Mouse (Mus musculus) forebrain, embryonic 11.5 days (tissue): ENCODE measurements at regions not wholly inside any gene's neighbourhood (a gene's known extent, or its start where the extent isn't known, plus 50 kb on each side); places are given as distances from the start of the nearest gene placed in this dataset.

ENCODE experiments used
- ATAC-seq: fragments of 200-750 bp; cut with Nextera tagmentation; replicated peaks from 2 replicates; pipeline ENCODE4 v1.8.0; 2017; ENCODE audit warnings: moderate TSS enrichment; ENCODE audit not compliant: low FRiP score
- DNase-seq: peaks from one replicate; pipeline ENCODE4 v3.0.0-alpha.2; 2017; ENCODE audit warnings: low spot score
- H3K27ac ChIP-seq: fragments of 300-500 bp; sonication (generic); 2 replicates; pipeline ENCODE4 v1.5.1; 2014; ENCODE audit warnings: low read depth, low read length
- H3K27me3 ChIP-seq: fragments of 300-500 bp; sonication (generic); 2 replicates; pipeline ENCODE4 v1.6.1; 2014; ENCODE audit warnings: mild to moderate bottlenecking, low read length, mixed read lengths; ENCODE audit not compliant: control insufficient read depth, insufficient read depth
- H3K36me3 ChIP-seq: fragments of 300-500 bp; sonication (generic); 2 replicates; pipeline ENCODE4 v1.6.1; 2014; ENCODE audit warnings: mild to moderate bottlenecking, low read length, moderate library complexity, mixed read lengths; ENCODE audit not compliant: control insufficient read depth, insufficient read depth
- H3K4me1 ChIP-seq: fragments of 300-500 bp; sonication (generic); replicated peaks from 2 replicates; pipeline ENCODE4 v1.6.1; 2014; ENCODE audit warnings: low read length, mixed read lengths; ENCODE audit not compliant: control insufficient read depth, insufficient read depth
- H3K4me2 ChIP-seq: fragments of 300-500 bp; sonication (generic); 2 replicates; pipeline ENCODE4 v1.6.1; 2014; ENCODE audit warnings: low read depth, mild to moderate bottlenecking, low read length, moderate library complexity, mixed read lengths; ENCODE audit not compliant: severe bottlenecking
- H3K4me3 ChIP-seq: fragments of 300-500 bp; sonication (generic); 2 replicates; pipeline ENCODE4 v1.5.1; 2014; ENCODE audit warnings: low read depth, low read length
- H3K9ac ChIP-seq: fragments of 300-500 bp; sonication (generic); 2 replicates; pipeline ENCODE4 v1.6.1; 2014; ENCODE audit warnings: low read length
- H3K9me3 ChIP-seq: fragments of 300-500 bp; sonication (generic); 2 replicates; pipeline ENCODE4 v1.6.1; 2016; ENCODE audit warnings: low read length, mixed read lengths; ENCODE audit not compliant: control insufficient read depth
- WGBS: fragments of 180-500 bp; shearing (Covaris S2); extraction: QIAGEN DNeasy Blood & Tissue Kit; methylation state at CpG from one replicate; pipeline ENCODE4 v1.1.7; 2014; 5-methylcytosine and 5-hydroxymethylcytosine counted together

DNA sequence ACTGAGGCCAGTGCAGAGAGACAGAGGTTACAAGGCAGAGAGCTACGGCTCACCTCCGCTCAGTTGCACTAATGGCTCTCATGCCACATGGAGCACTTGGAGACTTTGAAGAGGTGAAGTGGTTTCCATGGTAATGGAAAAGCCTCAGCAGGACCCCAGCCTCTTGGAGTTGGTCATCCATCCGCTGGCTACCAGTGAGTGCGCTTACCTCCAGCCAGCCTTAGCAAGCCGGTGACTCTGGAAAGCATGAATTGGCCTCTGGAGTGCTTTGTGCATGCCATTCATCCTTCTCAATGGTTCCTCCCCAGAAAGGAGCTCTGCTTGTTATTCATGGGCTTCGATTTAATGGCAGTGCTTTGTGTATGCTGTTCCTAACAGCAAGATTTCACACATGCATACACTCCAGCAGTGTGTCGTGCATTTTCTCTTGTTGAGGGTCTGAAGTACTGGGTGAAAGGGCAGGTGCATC is 91.7 kb upstream of the Dyrk2 start:
- Histone ChIP-seq H3K4me2 (no peak overlapping the region; the same call in 1 of the 2 replicates), H3K9ac (no peak overlapping the region), H3K9me3 (no peaks in the 10 kb centered on the region), H3K4me3 (no peak overlapping the region), H3K36me3 (no peaks in the 10 kb centered on the region), H3K27ac (peak overlapping the region; percentile 46; the same call in 1 of the 2 replicates), H3K27me3 (peaks cover 6% of the 10 kb centered on the region; the same call in 1 of the 2 replicates), H3K4me1 (peaks cover 15% of the 10 kb centered on the region)
- 16% methylated on average over 7 of the region's 7 CpGs for WGBS
- ATAC-seq = peak; percentile 88
- DNase-seq = peak; percentile 70

DNA sequence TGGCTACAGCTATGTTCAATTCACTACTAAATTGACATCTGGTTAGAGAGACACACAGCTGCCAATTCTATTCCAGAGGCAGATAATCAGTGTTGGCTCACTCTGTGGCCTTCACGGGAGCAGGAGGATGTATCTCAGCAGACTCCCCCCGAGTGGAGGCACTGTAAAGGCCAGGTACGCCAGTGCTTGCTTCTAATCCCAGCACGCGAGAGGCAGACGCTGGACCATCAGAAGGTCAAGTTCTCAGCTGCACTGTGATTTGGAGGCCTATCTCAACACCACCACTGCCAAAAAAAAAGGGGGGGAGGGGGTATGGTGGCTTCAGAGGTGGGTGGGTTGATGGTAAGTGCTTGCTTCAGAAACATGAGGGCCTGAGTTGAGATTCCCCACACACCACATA is 90.1 kb upstream of the Dyrk2 start:
- H3K27ac ChIP-seq = peak overlapping the region; percentile 41; the same call in 1 of the 2 replicates
- peaks cover 15% of the 10 kb centered on the region for H3K4me1 ChIP-seq
- H3K4me2 ChIP-seq = peak overlapping the region; percentile 21; the same call in 1 of the 2 replicates
- DNase-seq (no peak), ATAC-seq (no peak)
- no peaks in the 10 kb centered on the region for H3K36me3 ChIP-seq
- no peak overlapping the region for H3K4me3 ChIP-seq
- WGBS = 34% methylated on average over 6 of the region's 6 CpGs
- no peak overlapping the region for H3K9ac ChIP-seq
- H3K27me3 ChIP-seq = peaks cover 12% of the 10 kb centered on the region; the same call in 1 of the 2 replicates
- no peaks in the 10 kb centered on the region for H3K9me3 ChIP-seq

DNA sequence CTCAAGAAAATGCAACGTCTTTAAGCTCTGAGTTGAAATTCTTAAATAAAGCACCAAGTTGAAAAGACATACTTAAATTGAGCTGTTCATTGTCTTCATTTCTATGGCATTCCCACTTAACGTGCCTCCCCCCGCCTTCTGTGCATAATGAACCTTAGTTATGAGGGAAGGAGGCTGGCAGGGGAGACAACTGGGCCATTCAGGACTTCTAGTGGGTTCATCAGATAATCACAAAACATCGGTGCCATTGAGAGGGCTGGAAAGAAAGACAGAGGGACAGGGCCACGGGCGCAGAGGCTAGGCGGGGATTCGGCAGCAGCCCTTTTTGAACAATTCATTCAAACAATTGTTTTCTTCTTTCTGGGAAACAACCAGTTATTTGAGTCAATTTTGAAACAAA is 89.6 kb upstream of the Dyrk2 start:
- ATAC-seq = peak; percentile 59
- peaks cover 12% of the 10 kb centered on the region; the same call in 1 of the 2 replicates for H3K27me3 ChIP-seq
- H3K9ac ChIP-seq = no peak overlapping the region
- 14% methylated on average over 8 of the region's 8 CpGs for WGBS
- peaks cover 15% of the 10 kb centered on the region for H3K4me1 ChIP-seq
- H3K9me3 ChIP-seq = no peaks in the 10 kb centered on the region
- DNase-seq = peak; percentile 69
- H3K4me3 ChIP-seq = no peak overlapping the region
- no peak overlapping the region; the same call in 1 of the 2 replicates for H3K4me2 ChIP-seq
- no peaks in the 10 kb centered on the region for H3K36me3 ChIP-seq
- peak overlapping the region; percentile 41; the same call in 1 of the 2 replicates for H3K27ac ChIP-seq

DNA sequence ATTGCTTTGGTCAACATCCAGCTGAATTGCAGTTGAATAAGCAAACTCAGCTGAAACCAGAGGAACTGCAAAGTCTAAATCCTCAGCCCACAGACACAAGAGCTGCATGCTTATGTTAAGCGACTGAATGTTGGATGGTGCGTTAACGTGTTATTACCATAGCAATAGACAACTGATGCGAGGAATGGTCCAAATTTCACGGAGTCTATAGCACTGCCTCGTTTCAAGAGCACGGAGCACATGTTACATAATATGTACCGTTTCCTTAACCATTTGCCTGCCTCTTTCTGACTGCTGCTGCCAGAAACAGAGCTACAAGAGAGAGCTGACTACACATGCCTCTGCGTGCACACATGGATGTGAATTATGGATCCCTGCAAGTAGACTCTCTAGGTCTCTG is 86.3 kb upstream of the Dyrk2 start:
- ATAC-seq (no peak), DNase-seq (no peak)
- Histone ChIP-seq H3K27ac (no peak overlapping the region), H3K27me3 (peaks cover 14% of the 10 kb centered on the region), H3K9ac (no peak overlapping the region), H3K4me2 (no peak overlapping the region), H3K9me3 (no peaks in the 10 kb centered on the region), H3K4me3 (no peak overlapping the region), H3K4me1 (peaks cover 8% of the 10 kb centered on the region), H3K36me3 (no peaks in the 10 kb centered on the region)
- 87% methylated on average over 9 of the region's 9 CpGs for WGBS

DNA sequence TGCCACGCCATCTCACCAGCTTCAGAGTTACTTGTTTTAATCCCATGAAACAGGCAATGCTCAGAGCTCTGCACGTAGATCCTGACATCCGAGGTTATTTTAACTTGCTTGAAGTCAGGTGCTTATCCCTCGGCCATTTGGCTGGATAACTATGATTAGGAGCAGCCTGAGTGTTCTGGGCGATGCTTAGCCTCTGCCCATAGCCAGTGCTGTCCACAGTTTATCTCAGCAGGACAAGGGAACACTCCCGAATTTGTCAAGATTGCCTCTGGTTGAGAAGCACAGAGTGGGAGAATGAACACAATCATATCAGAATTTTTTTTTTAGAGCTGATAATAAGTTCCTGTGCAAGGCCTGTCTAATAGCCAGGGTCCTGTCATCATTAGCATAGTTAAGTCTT is 83.4 kb upstream of the Dyrk2 start:
- H3K9me3 ChIP-seq = no peaks in the 10 kb centered on the region
- no peak for DNase-seq
- no peaks in the 10 kb centered on the region for H3K4me1 ChIP-seq
- H3K9ac ChIP-seq = no peak overlapping the region
- no peak overlapping the region for H3K27ac ChIP-seq
- ATAC-seq = no peak
- no peaks in the 10 kb centered on the region for H3K36me3 ChIP-seq
- no peak overlapping the region for H3K4me3 ChIP-seq
- 92% methylated on average over 6 of the region's 6 CpGs for WGBS
- H3K27me3 ChIP-seq = peaks cover 14% of the 10 kb centered on the region
- no peak overlapping the region for H3K4me2 ChIP-seq

DNA sequence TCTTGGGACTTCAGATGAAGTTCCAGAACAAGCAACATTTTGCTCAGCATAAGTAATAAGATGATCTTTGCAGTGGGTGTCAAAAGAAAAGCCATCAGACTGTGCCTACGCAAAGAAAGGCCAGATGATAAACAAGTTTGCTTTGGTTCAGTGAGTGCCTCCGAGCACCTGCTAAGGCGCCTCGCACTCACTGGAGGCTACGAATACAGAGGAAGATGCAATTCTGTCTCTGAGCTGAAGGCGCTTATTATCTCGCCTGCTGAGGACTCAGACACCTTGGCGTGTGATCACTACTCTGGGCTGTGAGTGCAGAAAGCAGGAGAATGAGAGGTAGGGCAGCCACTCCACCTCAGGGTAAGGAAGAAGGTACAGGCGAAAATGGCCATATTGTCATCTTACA is 82.7 kb upstream of the Dyrk2 start:
- 90% methylated on average over 9 of the region's 9 CpGs for WGBS
- Histone ChIP-seq H3K4me3 (no peak overlapping the region), H3K27ac (no peak overlapping the region), H3K9me3 (no peaks in the 10 kb centered on the region), H3K27me3 (peaks cover 12% of the 10 kb centered on the region), H3K4me1 (no peaks in the 10 kb centered on the region), H3K36me3 (no peaks in the 10 kb centered on the region), H3K9ac (no peak overlapping the region), H3K4me2 (no peak overlapping the region)
- DNase-seq = no peak
- ATAC-seq = no peak

DNA sequence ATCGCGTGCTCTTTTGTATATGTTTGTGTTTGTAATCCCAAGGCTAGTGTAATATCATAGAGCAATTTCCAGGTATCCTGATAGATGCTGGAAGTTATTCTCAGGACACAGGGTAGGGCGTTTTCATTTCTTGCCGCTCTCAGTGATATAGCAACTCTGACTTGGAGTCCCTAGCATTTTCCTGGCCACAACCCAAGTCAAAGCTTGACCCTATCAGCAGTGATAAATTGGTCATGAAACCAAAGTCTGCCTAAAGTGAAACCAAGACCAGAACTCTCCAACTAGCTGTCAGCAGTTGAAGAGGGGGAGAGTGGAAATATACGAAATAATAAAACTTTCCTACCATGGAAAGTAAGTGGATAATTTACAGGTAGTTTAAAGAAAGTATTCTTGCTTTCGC is 77.7 kb upstream of the Dyrk2 start:
- Histone ChIP-seq H3K27ac (no peak overlapping the region), H3K27me3 (no peaks in the 10 kb centered on the region), H3K9me3 (no peaks in the 10 kb centered on the region), H3K36me3 (no peaks in the 10 kb centered on the region), H3K4me3 (no peak overlapping the region), H3K4me1 (no peaks in the 10 kb centered on the region), H3K9ac (no peak overlapping the region), H3K4me2 (no peak overlapping the region)
- ATAC-seq (no peak), DNase-seq (no peak)
- 93% methylated on average over 6 of the region's 6 CpGs for WGBS

DNA sequence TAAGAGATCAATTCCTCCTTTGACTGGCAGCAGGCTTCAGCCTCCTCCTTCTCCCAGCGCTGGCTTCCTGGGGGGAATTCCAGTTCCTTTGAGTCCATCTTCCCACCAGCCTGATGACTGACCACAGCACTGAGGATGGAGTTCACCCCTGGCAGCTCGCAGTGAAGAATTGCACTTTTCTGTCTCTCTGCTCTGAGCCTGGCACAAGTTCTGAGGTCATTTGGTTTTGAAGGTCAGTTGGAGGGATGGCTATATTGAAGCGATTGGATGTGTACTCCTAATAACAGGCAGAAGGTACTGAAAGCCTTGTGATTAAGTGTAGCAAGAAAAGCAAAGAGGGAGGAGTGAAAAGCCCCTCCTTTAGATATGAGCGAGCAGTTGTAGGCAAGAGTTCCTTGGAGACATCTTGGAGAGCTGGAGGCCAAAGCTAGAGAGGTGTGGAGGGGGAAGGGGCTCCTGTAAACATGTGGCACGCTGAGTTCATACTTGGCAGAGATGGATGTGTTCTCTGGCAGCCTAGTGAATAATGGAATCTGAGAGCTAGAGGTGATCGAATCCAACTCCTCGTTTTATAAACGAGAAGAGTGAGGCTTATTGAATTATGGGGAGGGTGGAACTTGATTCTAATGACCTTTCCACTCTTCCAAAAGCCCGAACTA is 77.1 kb upstream of the Dyrk2 start:
- Histone ChIP-seq H3K4me2 (no peak overlapping the region), H3K9me3 (no peaks in the 10 kb centered on the region), H3K27me3 (no peaks in the 10 kb centered on the region), H3K36me3 (no peaks in the 10 kb centered on the region), H3K4me3 (no peak overlapping the region), H3K27ac (no peak overlapping the region), H3K9ac (no peak overlapping the region), H3K4me1 (no peaks in the 10 kb centered on the region)
- ATAC-seq = no peak
- DNase-seq = no peak
- WGBS = 89% methylated on average over 9 of the region's 9 CpGs

DNA sequence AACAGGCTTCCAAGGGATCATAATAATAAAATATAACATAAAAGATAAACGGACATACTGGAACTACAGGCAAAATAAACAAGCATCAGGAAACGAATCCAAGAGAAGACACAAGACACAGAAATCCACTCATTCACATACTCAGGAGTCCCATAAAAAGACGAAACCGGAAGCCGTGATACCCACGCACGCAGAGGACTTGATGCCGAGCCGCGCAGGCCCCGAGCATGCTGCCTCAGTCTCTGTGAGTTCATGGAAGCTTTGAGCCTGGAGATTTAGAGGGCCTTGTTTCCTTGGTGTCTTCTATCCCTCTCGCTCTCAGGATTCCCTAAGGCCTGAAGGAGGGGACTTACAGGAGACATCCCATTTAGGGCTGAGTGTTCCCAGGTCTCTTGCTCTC is 57.3 kb upstream of the Dyrk2 start:
- H3K27ac ChIP-seq = no peak overlapping the region
- 92% methylated on average over 12 of the region's 12 CpGs for WGBS
- ATAC-seq = no peak

More for the DNA sequence above, 57.3 kb upstream of the Dyrk2 start:
- Histone ChIP-seq H3K36me3 (no peaks in the 10 kb centered on the region), H3K4me2 (no peak overlapping the region), H3K9ac (no peak overlapping the region), H3K4me3 (no peak overlapping the region), H3K9me3 (no peaks in the 10 kb centered on the region), H3K27me3 (no peaks in the 10 kb centered on the region), H3K4me1 (no peaks in the 10 kb centered on the region)
- no peak for DNase-seq
